Comparison of ENCODE assay signal across 8 mouse cellular contexts in the genomic region with DNA sequence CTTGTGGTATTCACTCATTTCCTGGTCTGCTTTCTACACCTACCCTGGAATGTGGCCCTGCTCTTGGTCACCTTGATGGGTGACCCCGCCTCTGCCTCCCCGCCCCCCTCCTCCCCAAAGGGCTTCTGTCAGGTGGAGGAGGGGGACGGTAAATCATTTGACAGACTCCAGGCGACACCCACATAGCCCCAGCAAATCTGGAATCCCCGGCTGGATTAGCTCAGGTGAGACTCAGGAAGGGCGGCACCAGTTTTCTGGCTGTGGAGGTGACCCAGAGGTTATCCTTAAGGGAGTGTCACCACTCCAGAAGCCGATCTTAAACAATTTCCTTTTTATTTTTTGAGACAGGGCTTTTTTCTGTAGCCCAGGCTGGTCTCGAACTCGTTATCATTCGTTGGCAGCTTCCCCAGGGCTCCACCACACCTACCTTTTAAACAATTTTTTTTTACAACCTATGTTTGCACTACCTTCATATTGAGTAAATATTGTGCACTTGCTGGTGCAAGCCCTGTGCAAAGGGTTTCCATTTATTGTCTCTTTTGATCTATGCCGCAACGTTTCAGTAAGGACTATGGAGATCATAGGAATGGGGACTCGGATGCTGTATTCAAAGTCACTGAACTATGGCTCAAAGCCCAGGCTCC. TPM values are rescaled to one million over a fixed set of nuclear protein-coding genes. Genes with fewer than 3 reads are reported as not detected.
A peak's percentile ranks its signal among the peaks of the same experiment; 100 is the strongest.
DNase-seq lines count a peak whose midpoint lies in the region; ATAC-seq and TF ChIP-seq lines count a peak whose summit lies in the region.

No protein-coding gene starts in this region.

- H3K27me3 ChIP-seq in heart, embryonic 12.5 days (replicated peaks), result no peaks in the 10 kb centered on the region
- H3K27me3 ChIP-seq in hindbrain, embryonic 11.5 days (ENCODE audit: control insufficient read depth, insufficient read depth, low read length), result no peaks in the 10 kb centered on the region
- H3K27me3 ChIP-seq in limb, embryonic 13.5 days, result no peaks in the 10 kb centered on the region
- no peaks in the 10 kb centered on the region for H3K27me3 ChIP-seq in myocyte (ENCODE audit: control insufficient read depth, insufficient read depth, insufficient read length)

- peak overlapping the region; percentile 95 for H3K27ac ChIP-seq in heart, embryonic 12.5 days (ENCODE audit: poor library complexity, severe bottlenecking)
- H3K27ac ChIP-seq in brown adipose tissue, adult 24 weeks (replicated peaks; ENCODE audit: low read depth, low read length), result peak overlapping the region; percentile 48; the same call in 1 of the 2 replicates
- peak overlapping the region; percentile 88 for H3K27ac ChIP-seq in hindbrain, embryonic 11.5 days (ENCODE audit: low read depth, low read length)
- H3K27ac ChIP-seq in limb, embryonic 13.5 days, result peak overlapping the region; percentile 91; the same call in 1 of the 2 replicates

- no peak for TF ChIP-seq POLR2A in myocyte (IDR thresholded peaks at IDR 0.05; ENCODE audit: insufficient read length, low read depth)

- H3K4me1 ChIP-seq in heart, embryonic 12.5 days (replicated peaks), result peaks cover 20% of the 10 kb centered on the region
- H3K4me1 ChIP-seq in brown adipose tissue, adult 24 weeks (ENCODE audit: control insufficient read depth, insufficient read depth, insufficient read length, low read length), result peaks cover 7% of the 10 kb centered on the region
- 0 out of 2 replicates have a peak, but pooled peaks cover 5% of the 10 kb centered on the region for H3K4me1 ChIP-seq in hindbrain, embryonic 11.5 days (replicated peaks; ENCODE audit: control insufficient read depth, insufficient read depth, low read length)
- H3K4me1 ChIP-seq in limb, embryonic 13.5 days, result peaks cover 26% of the 10 kb centered on the region

- H3K4me3 ChIP-seq in heart, embryonic 12.5 days, result peak overlapping the region; percentile 85
- H3K4me3 ChIP-seq in brown adipose tissue, adult 24 weeks (ENCODE audit: insufficient read depth, low read depth, low read length), result peak overlapping the region; percentile 66
- H3K4me3 ChIP-seq in hindbrain, embryonic 11.5 days (ENCODE audit: low read depth, low read length), result peak overlapping the region; percentile 64
- peak overlapping the region; percentile 78 for H3K4me3 ChIP-seq in limb, embryonic 13.5 days
- peak overlapping the region; percentile 70 for H3K4me3 ChIP-seq in myocyte

- no peak for DNase-seq in heart, adult 8-10 months (ENCODE audit: low spot score)
- peak; percentile 18 for DNase-seq in hindbrain, embryonic 11.5 days (ENCODE audit: low spot score)
- no peak for DNase-seq in c-Kit-positive CD71-positive TER-119-positive erythroid progenitor cells, embryonic 14.5 days (ENCODE audit: low spot score)

- H3K9ac ChIP-seq in heart, embryonic 12.5 days, result peak overlapping the region; percentile 99
- H3K9ac ChIP-seq in hindbrain, embryonic 11.5 days (ENCODE audit: low read depth, low read length), result peak overlapping the region; percentile 89
- peak overlapping the region; percentile 94 for H3K9ac ChIP-seq in limb, embryonic 13.5 days

- H3K9me3 ChIP-seq in heart, embryonic 12.5 days (replicated peaks), result no peaks in the 10 kb centered on the region
- no peaks in the 10 kb centered on the region for H3K9me3 ChIP-seq in hindbrain, embryonic 11.5 days (ENCODE audit: control insufficient read depth, low read length)
- no peaks in the 10 kb centered on the region for H3K9me3 ChIP-seq in limb, embryonic 13.5 days

- ATAC-seq in heart, embryonic 12.5 days (ENCODE audit: insufficient number of reproducible peaks, low FRiP score), result no peak
- peak; percentile 24; the same call in 1 of the 2 replicates for ATAC-seq in hindbrain, embryonic 11.5 days (ENCODE audit: low FRiP score)
- ATAC-seq in limb, embryonic 13.5 days (ENCODE audit: low FRiP score, low read depth), result no peak; the same call in 1 of the 2 replicates
- ATAC-seq in monocyte, adult 5-6 weeks (replicated peaks; ENCODE audit: insufficient number of reproducible peaks, low FRiP score, low TSS enrichment, poor library complexity, severe bottlenecking), result no peak

- H3K36me3 ChIP-seq in heart, embryonic 12.5 days, result no peaks in the 10 kb centered on the region
- H3K36me3 ChIP-seq in hindbrain, embryonic 11.5 days (ENCODE audit: control insufficient read depth, insufficient read depth, low read length), result no peaks in the 10 kb centered on the region
- H3K36me3 ChIP-seq in limb, embryonic 13.5 days, result no peaks in the 10 kb centered on the region
- H3K36me3 ChIP-seq in myocyte (ENCODE audit: control insufficient read depth, insufficient read depth), result no peaks in the 10 kb centered on the region

- peak overlapping the region; percentile 92 for H3K4me2 ChIP-seq in heart, embryonic 12.5 days
- peak overlapping the region; percentile 49 for H3K4me2 ChIP-seq in hindbrain, embryonic 11.5 days (replicated peaks; ENCODE audit: low read depth, low read length)
- peak overlapping the region; percentile 79 for H3K4me2 ChIP-seq in limb, embryonic 13.5 days (replicated peaks)
- H3K4me2 ChIP-seq in myocyte (ENCODE audit: low read depth), result peak overlapping the region; percentile 72

- 11% methylated on average over 13 of the region's 13 CpGs for WGBS in heart, embryonic 12.5 days
- 15% methylated on average over 13 of the region's 13 CpGs for WGBS in hindbrain, embryonic 11.5 days
- 12% methylated on average over 13 of the region's 13 CpGs for WGBS in limb, embryonic 13.5 days

- H3K79me2 ChIP-seq in myocyte (ENCODE audit: control insufficient read depth, insufficient read depth), result peaks cover 39% of the 10 kb centered on the region

- peak overlapping the region; percentile 97 for H3ac ChIP-seq in myocyte (ENCODE audit: control insufficient read depth, insufficient read length)

TF ChIP-seq in myocyte, 11 proteins besides CTCF, POLR2A, EP300 and RAD21:
- no peak for TF ChIP-seq REST (IDR thresholded peaks at IDR 0.05; ENCODE audit: insufficient read depth, insufficient read length)
- TF ChIP-seq CEBPB (IDR thresholded peaks at IDR 0.05; ENCODE audit: insufficient read depth, poor library complexity, severe bottlenecking), result no peak
- no peak for TF ChIP-seq SRF (IDR thresholded peaks at IDR 0.05; ENCODE audit: control insufficient read depth, insufficient read length, low read depth)
- TF ChIP-seq MAX (IDR thresholded peaks at IDR 0.05; ENCODE audit: low read depth), result no peak
- TF ChIP-seq E2F4 (IDR thresholded peaks at IDR 0.05; ENCODE audit: insufficient read depth), result no peak
- TF ChIP-seq MYOD1 (IDR thresholded peaks at IDR 0.05; ENCODE audit: control insufficient read depth in 1 of 3, insufficient read length in 2 of 3, low read depth in 2 of 3), result no peak
- no peak for TF ChIP-seq TCF12 (IDR thresholded peaks at IDR 0.05; ENCODE audit: insufficient read depth, poor library complexity, severe bottlenecking)
- no peak for TF ChIP-seq USF1 (IDR thresholded peaks at IDR 0.05; ENCODE audit: low read depth)
- no peak for TF ChIP-seq MYOG (IDR thresholded peaks at IDR 0.05; ENCODE audit: control insufficient read depth in 1 of 3, insufficient read depth in 1 of 3, insufficient read length in 2 of 3, low read depth in 2 of 3)
- no peak for TF ChIP-seq POLR2AphosphoS2 (IDR thresholded peaks at IDR 0.05; ENCODE audit: insufficient read length, low read depth)
- TF ChIP-seq TCF3 (IDR thresholded peaks at IDR 0.05; ENCODE audit: insufficient read length, low read depth), result no peak

RNA-seq across cellular contexts. Expression of a gene that starts 0.8 kb away (rescaled TPM):
- 12.6 and 13.0 TPM in 2 replicates for polyA plus RNA-seq in heart, embryonic 12.5 days (2016; fragmentation: Nextera tagmentation; extraction: Ambion mirVana)
- total RNA-seq in heart, adult 8-10 months (2022), result 10 to 100 TPM; 77.7 to 95.0 (median 87.7) TPM
- polyA plus RNA-seq in brown adipose tissue, adult 24 weeks (2012; ENCODE audit: insufficient read depth, insufficient read length, missing spikeins), result 14.2 and 16.3 TPM in 2 replicates
- 12.8 and 13.8 TPM in 2 replicates for polyA plus RNA-seq in hindbrain, embryonic 11.5 days (2014; fragmentation: Nextera tagmentation; extraction: Ambion mirVana)
- polyA plus RNA-seq in limb, embryonic 13.5 days (2015; fragmentation: Nextera tagmentation; extraction: Ambion mirVana), result 9.2 and 10.6 TPM in 2 replicates
- 12.1 TPM for polyA plus RNA-seq in myocyte (2012; fragmentation: generic; extraction: Trizol)
- 258 to 355 TPM (median 327 TPM) in 3 replicates for total RNA-seq in monocyte, adult 5-6 weeks (2017)

RNA-seq across cellular contexts. Expression of a gene that starts 41.4 kb away (rescaled TPM):
- 34.2 and 35.3 TPM in 2 replicates for polyA plus RNA-seq in heart, embryonic 12.5 days (2016; fragmentation: Nextera tagmentation; extraction: Ambion mirVana)
- total RNA-seq in heart, adult 8-10 months (2022), result 10 to 100 TPM; 19.3 to 22.2 (median 20.0) TPM
- 4.2 and 13.2 TPM in 2 replicates for polyA plus RNA-seq in brown adipose tissue, adult 24 weeks (2012; ENCODE audit: insufficient read depth, insufficient read length, missing spikeins)
- 46.8 and 55.4 TPM in 2 replicates for polyA plus RNA-seq in hindbrain, embryonic 11.5 days (2014; fragmentation: Nextera tagmentation; extraction: Ambion mirVana)
- 55.5 and 58.0 TPM in 2 replicates for polyA plus RNA-seq in limb, embryonic 13.5 days (2015; fragmentation: Nextera tagmentation; extraction: Ambion mirVana)
- 43.9 TPM for polyA plus RNA-seq in myocyte (2012; fragmentation: generic; extraction: Trizol)
- 22.0 to 45.7 TPM (median 31.4 TPM) in 3 replicates for total RNA-seq in monocyte, adult 5-6 weeks (2017)
